ENCODE assay signal across 18 mouse cellular contexts in genomic region chr16:96498951-96499350, GRCm38 (mm10). TPM values are rescaled to one million over a fixed set of nuclear protein-coding genes. Genes with fewer than 3 reads are reported as not detected.
DNase-seq lines count a peak whose midpoint lies in the region; ATAC-seq and TF ChIP-seq lines count a peak whose summit lies in the region.
"Had no signal": no experiment of that assay in that cellular context is flagged by ENCODE, and none has a peak within 500 bp of the region (broad histone marks: within the 10 kb centered on the region; RNA-seq: fewer than 3 reads in every experiment).

No protein-coding gene starts in this region.

- peaks cover 25% of the 10 kb centered on the region for H3K4me1 ChIP-seq in hindbrain, embryonic 12.5 days
- H3K4me1 ChIP-seq: embryonic facial prominence, embryonic 12.5 days; limb, embryonic 15.5 days; lung, embryonic 15.5 days had no signal

- TF ChIP-seq CTCF in left cerebral cortex, adult 2 months (IDR thresholded peaks at IDR 0.05) = no peak

- intact Hi-C loops in left cerebral cortex, adult 2 months (cut with DNase I) = no loop called here
- intact Hi-C loops in left cerebral cortex, postnatal 4 days (cut with DNase I) = no loop called here
- intact Hi-C loops in heart, postnatal 36 days (cut with DNase I) = no loop called here

- no peak overlapping the region for H3K4me3 ChIP-seq in left cerebral cortex, adult 2 months
- no peak overlapping the region for H3K4me3 ChIP-seq in hindbrain, embryonic 12.5 days
- H3K4me3 ChIP-seq: embryonic facial prominence, embryonic 12.5 days; forebrain, embryonic 13.5 days; limb, embryonic 15.5 days; lung, embryonic 15.5 days had no signal

- no peaks in the 10 kb centered on the region for H3K9me3 ChIP-seq in hindbrain, embryonic 12.5 days (replicated peaks)
- H3K9me3 ChIP-seq: embryonic facial prominence, embryonic 12.5 days; forebrain, embryonic 13.5 days; limb, embryonic 15.5 days; lung, embryonic 15.5 days had no signal

- H3K27me3 ChIP-seq in hindbrain, embryonic 12.5 days = no peaks in the 10 kb centered on the region
- H3K27me3 ChIP-seq: embryonic facial prominence, embryonic 12.5 days; forebrain, embryonic 13.5 days; limb, embryonic 15.5 days; lung, embryonic 15.5 days had no signal

- H3K36me3 ChIP-seq in hindbrain, embryonic 12.5 days = no peaks in the 10 kb centered on the region
- H3K36me3 ChIP-seq: embryonic facial prominence, embryonic 12.5 days; limb, embryonic 15.5 days; lung, embryonic 15.5 days had no signal

- peak overlapping the region; percentile 50; the same call in 1 of the 2 replicates for H3K27ac ChIP-seq in left cerebral cortex, adult 2 months
- 0 out of 2 replicates have a peak overlapping the region, but pooled peaks have one; percentile 2 for H3K27ac ChIP-seq in hindbrain, embryonic 12.5 days
- H3K27ac ChIP-seq: embryonic facial prominence, embryonic 12.5 days; forebrain, embryonic 13.5 days; limb, embryonic 15.5 days; lung, embryonic 15.5 days had no signal

- 55% methylated on average over 7 of the region's 7 CpGs for WGBS in hindbrain, embryonic 12.5 days

- ATAC-seq in hindbrain, embryonic 12.5 days (ENCODE audit: low FRiP score) = no peak
- ATAC-seq: forebrain, embryonic 13.5 days had no signal

- H3K9ac ChIP-seq in hindbrain, embryonic 12.5 days = no peak overlapping the region
- H3K9ac ChIP-seq: embryonic facial prominence, embryonic 12.5 days; forebrain, embryonic 13.5 days; limb, embryonic 15.5 days; lung, embryonic 15.5 days had no signal

- H3K4me2 ChIP-seq in hindbrain, embryonic 12.5 days (replicated peaks) = no peak overlapping the region
- H3K4me2 ChIP-seq: embryonic facial prominence, embryonic 12.5 days; forebrain, embryonic 13.5 days; limb, embryonic 15.5 days; lung, embryonic 15.5 days had no signal

- peak; percentile 19 to 25 for DNase-seq in left cerebral cortex, adult 2 months (ENCODE audit: extremely low spot score in 1 of 2, low spot score in 2 of 2)
- DNase-seq in left cerebral cortex, postnatal 4 days = no peak
- peak; percentile 12 to 21 for DNase-seq in layer of hippocampus, postnatal 36 days
- peak; percentile 44 for DNase-seq in right cerebral cortex, postnatal 14 days
- DNase-seq in heart, postnatal 36 days = no peak
- DNase-seq in urinary bladder, adult 18-20 months (ENCODE audit: low spot score in 2 of 2) = no peak
- no peak for DNase-seq in adrenal gland, postnatal 14 days
- DNase-seq: cerebellum, postnatal 10 days; heart, adult 18-20 months; heart, postnatal 4 days; kidney, postnatal 10 days; spleen, adult 18-20 months had no signal

RNA-seq across cellular contexts. Expression of gene Pcp4, which starts 31.5 kb away (rescaled TPM):
- total RNA-seq in left cerebral cortex, adult 2 months (2021) = 100 to 1,000 TPM; 410 to 473 TPM
- 100 to 1,000 TPM; 151 to 164 TPM for total RNA-seq in left cerebral cortex, postnatal 4 days (2021)
- polyA plus RNA-seq in hindbrain, embryonic 12.5 days (2016; fragmentation: Nextera tagmentation; extraction: Ambion mirVana) = 97.1 and 116 TPM in 2 replicates
- 100 to 1,000 TPM; 289 to 293 TPM for total RNA-seq in layer of hippocampus, postnatal 36 days (2021)
- 1 to 10 TPM; 2.2 to 3.6 TPM for total RNA-seq in heart, postnatal 36 days (2021)
- total RNA-seq in adrenal gland, postnatal 14 days (2021) = 15.0 and 21.1 TPM in 2 replicates
- total RNA-seq: MEL had no signal

RNA-seq across cellular contexts. Expression of gene Itgb2l, which starts 55.5 kb away (rescaled TPM):
- total RNA-seq in left cerebral cortex, adult 2 months (2021) = not detected
- total RNA-seq in left cerebral cortex, postnatal 4 days (2021) = not detected
- not detected in 2 replicates for polyA plus RNA-seq in hindbrain, embryonic 12.5 days (2016; fragmentation: Nextera tagmentation; extraction: Ambion mirVana)
- not detected for total RNA-seq in layer of hippocampus, postnatal 36 days (2021)
- not detected for total RNA-seq in heart, postnatal 36 days (2021)
- 0.23 and 0.30 TPM in 2 replicates for total RNA-seq in adrenal gland, postnatal 14 days (2021)
- total RNA-seq: heart, adult 18-20 months; heart, postnatal 4 days; MEL had no signal
- polyA plus RNA-seq: forebrain, embryonic 13.5 days had no signal

Comparison
In these comparisons a context has a peak if more than half of its experiments do, and no peak if none do; other contexts are left out.
1. DNase-seq: peak in left cerebral cortex, adult 2 months (2 of 2), layer of hippocampus, postnatal 36 days (2 of 2) and right cerebral cortex, postnatal 14 days (single experiment); none in left cerebral cortex, postnatal 4 days (single experiment), heart, postnatal 36 days (0 of 2), urinary bladder, adult 18-20 months (0 of 2) and adrenal gland, postnatal 14 days (single experiment).